Mouse (Mus musculus) adrenal gland, adult (tissue): ENCODE measurements around the gene Soga1.
A peak's percentile ranks its signal among the peaks of the same experiment; 100 is the strongest.

Experiments used
- DNase-seq, 2 experiments: peaks; one replicate each; pipeline ENCODE4 v3.0.0; 2022 to 2023; ENCODE audit warnings: low spot score in 1 of 2; ENCODE audit not compliant: inconsistent age in 2 of 2

Soga1 gene

GRCm38 (mm10) chr2:157064978-157065878 lies 13.8 kb downstream of the Soga1 start:
- peak; percentile 77 to 78 for DNase-seq

- peak; percentile 22 to 48 for DNase-seq
These were observed 14.9 kb downstream of the Soga1 start for GRCm38 (mm10) chr2:157064136-157064535.

- peak; percentile 45 to 63 for DNase-seq
These were observed 15.8 kb downstream of the Soga1 start for GRCm38 (mm10) chr2:157063241-157063700.

- no peak for DNase-seq
These were observed 18.3 kb downstream of the Soga1 start for GRCm38 (mm10) chr2:157060557-157061305.

- peak in 1 of 2 experiments; percentile 20 for DNase-seq
These were observed 19.0 kb downstream of the Soga1 start for GRCm38 (mm10) chr2:157060037-157060436.

- DNase-seq, result no peak
These were observed 19.9 kb downstream of the Soga1 start for GRCm38 (mm10) chr2:157059166-157059565.

- peak; percentile 32 to 55 for DNase-seq
These were observed 20.6 kb downstream of the Soga1 start for GRCm38 (mm10) chr2:157058342-157058998.

- no peak for DNase-seq
These were observed 21.3 kb downstream of the Soga1 start for GRCm38 (mm10) chr2:157057758-157058157.

GRCm38 (mm10) chr2:157057186-157057585 lies 21.9 kb downstream of the Soga1 start:
- DNase-seq, result peak; percentile 18 to 83

GRCm38 (mm10) chr2:157055721-157056120 lies 23.3 kb downstream of the Soga1 start:
- DNase-seq, result peak in 1 of 2 experiments; percentile 68

GRCm38 (mm10) chr2:157054816-157055215 lies 24.2 kb downstream of the Soga1 start:
- no peak for DNase-seq

GRCm38 (mm10) chr2:157054297-157054696 lies 24.8 kb downstream of the Soga1 start:
- peak; percentile 92 to 96 for DNase-seq

GRCm38 (mm10) chr2:157053787-157054186 lies 25.3 kb downstream of the Soga1 start:
- no peak for DNase-seq

GRCm38 (mm10) chr2:157053124-157053523 lies 25.9 kb downstream of the Soga1 start:
- DNase-seq, result peak in 1 of 2 experiments; percentile 42

GRCm38 (mm10) chr2:157052448-157052847 lies 26.6 kb downstream of the Soga1 start:
- peak in 1 of 2 experiments; percentile 72 for DNase-seq

GRCm38 (mm10) chr2:157049831-157050243 lies 29.2 kb downstream of the Soga1 start:
- no peak for DNase-seq

- DNase-seq, result no peak
These were observed 30.5 kb downstream of the Soga1 start for GRCm38 (mm10) chr2:157048395-157049181.

- DNase-seq, result peak in 1 of 2 experiments; percentile 18
These were observed 32.1 kb downstream of the Soga1 start for GRCm38 (mm10) chr2:157046956-157047355.

- DNase-seq, result no peak
These were observed 33.1 kb downstream of the Soga1 start for GRCm38 (mm10) chr2:157045932-157046331.

GRCm38 (mm10) chr2:157043987-157044386 lies 35.1 kb downstream of the Soga1 start:
- DNase-seq, result peak in 1 of 2 experiments; percentile 33
